Mouse (Mus musculus) embryonic facial prominence, embryonic 13.5 days (tissue): ENCODE data around the gene Olfr348. TPM values are rescaled to one million over a fixed set of nuclear protein-coding genes. Genes with fewer than 3 reads are reported as not detected.

Experiments used
- ATAC-seq: fragments of 200-750 bp; cut with Nextera tagmentation; 2 replicates; pipeline ENCODE4 v1.8.0; 2017; ENCODE audit warnings: low read depth; ENCODE audit not compliant: insufficient number of reproducible peaks, insufficient read depth, low FRiP score, low TSS enrichment
- H3K27ac ChIP-seq: fragments of 300-500 bp; sonication (generic); 2 replicates; pipeline ENCODE4 v1.5.1; 2015; ENCODE audit warnings: moderate library complexity, mild to moderate bottlenecking, inconsistent platforms
- H3K27me3 ChIP-seq: fragments of 300-500 bp; sonication (generic); 2 replicates; pipeline ENCODE4 v1.6.1; 2015; ENCODE audit warnings: mild to moderate bottlenecking, inconsistent platforms
- H3K36me3 ChIP-seq: fragments of 300-500 bp; sonication (generic); 2 replicates; pipeline ENCODE4 v1.6.1; 2015; ENCODE audit warnings: mild to moderate bottlenecking, inconsistent platforms
- H3K4me1 ChIP-seq: fragments of 300-500 bp; sonication (generic); 2 replicates; pipeline ENCODE4 v1.6.1; 2015; ENCODE audit warnings: inconsistent platforms
- H3K4me2 ChIP-seq: fragments of 300-500 bp; sonication (generic); 2 replicates; pipeline ENCODE4 v1.6.1; 2015; ENCODE audit warnings: moderate library complexity, mild to moderate bottlenecking, inconsistent platforms
- H3K4me3 ChIP-seq: fragments of 300-500 bp; sonication (generic); 2 replicates; pipeline ENCODE4 v1.5.1; 2015; ENCODE audit warnings: mild to moderate bottlenecking, inconsistent platforms
- H3K9ac ChIP-seq: fragments of 300-500 bp; sonication (generic); 2 replicates; pipeline ENCODE4 v1.6.1; 2015; ENCODE audit warnings: mild to moderate bottlenecking, inconsistent platforms
- H3K9me3 ChIP-seq: fragments of 300-500 bp; sonication (generic); 2 replicates; pipeline ENCODE4 v1.6.1; 2016; ENCODE audit warnings: inconsistent platforms
- WGBS: fragments of 180-500 bp; shearing (Covaris S2); methylation state at CpG from one replicate; pipeline ENCODE4 v1.1.7; 2015; ENCODE audit warnings: mixed read lengths; 5-methylcytosine and 5-hydroxymethylcytosine counted together
- polyA plus RNA-seq: library from polyadenylated mRNA; unstranded; fragments of >200 nt; fragmentation: Nextera tagmentation; extraction: Ambion mirVana; gene quantifications from 2 replicates; pipeline ENCODE4 v1.2.1, GENCODE M21; 2015

The Olfr348 gene
- polyA plus RNA-seq = not detected in 2 replicates

DNA sequence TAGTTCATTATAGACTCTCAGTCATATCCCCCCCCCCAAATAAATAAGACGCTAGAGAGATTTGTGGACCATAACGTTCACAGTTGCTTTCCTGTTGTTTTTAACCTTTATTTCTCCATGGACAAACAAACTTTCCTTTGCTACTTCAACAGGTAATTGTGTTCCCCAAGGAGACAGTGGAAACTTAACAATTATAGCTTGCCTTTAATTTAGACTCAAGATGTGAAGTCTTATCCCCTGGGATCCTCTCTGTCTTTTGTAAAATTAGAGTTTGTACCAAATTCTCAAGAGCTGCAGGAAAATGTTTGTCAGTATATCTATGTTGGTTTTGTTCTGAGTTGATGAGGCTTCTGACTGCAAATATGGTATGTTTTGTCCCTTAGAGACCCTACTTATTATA is at the start of gene Olfr348:
TSS of gene Olfr348 (plus strand) at position 301 of the 400 bp plus-strand sequence.
- H3K27me3 ChIP-seq = no peaks in the 10 kb centered on the region
- peaks cover 9% of the 10 kb centered on the region for H3K9me3 ChIP-seq
- H3K4me2 ChIP-seq = no peak within 1 kb of the TSS
- no peak for ATAC-seq
- no peak within 1 kb of the TSS for H3K27ac ChIP-seq
- no peak within 1 kb of the TSS for H3K4me3 ChIP-seq
- WGBS = 73% methylated on average over 2 of the region's 2 CpGs
- no peak within 1 kb of the TSS for H3K9ac ChIP-seq
- no peaks in the 10 kb centered on the region for H3K36me3 ChIP-seq
- no peaks in the 10 kb centered on the region for H3K4me1 ChIP-seq

DNA sequence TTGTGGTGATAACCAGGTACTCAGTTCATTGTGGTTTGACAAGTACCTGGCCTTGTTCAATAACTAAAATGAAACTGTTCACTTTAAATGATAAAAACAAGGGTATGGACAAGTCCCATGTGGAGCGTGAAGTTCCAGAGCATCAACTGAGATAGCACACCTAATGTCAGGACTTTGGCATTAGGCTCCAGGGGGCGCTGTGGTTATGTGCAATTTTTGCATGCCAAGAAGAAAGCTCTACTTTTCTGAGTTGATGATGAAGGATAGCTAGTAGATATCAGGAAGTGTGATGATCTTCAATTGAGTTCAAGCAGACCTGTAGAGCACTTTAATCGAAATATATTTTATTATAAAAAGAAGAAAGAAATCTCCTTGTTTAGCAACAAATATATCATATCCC is 47.9 kb upstream of the Olfr348 start:
- Histone ChIP-seq H3K36me3 (no peaks in the 10 kb centered on the region), H3K27ac (no peak overlapping the region), H3K4me1 (no peaks in the 10 kb centered on the region), H3K4me3 (no peak overlapping the region), H3K9me3 (peaks cover 3% of the 10 kb centered on the region; the same call in 1 of the 2 replicates), H3K27me3 (no peaks in the 10 kb centered on the region), H3K9ac (no peak overlapping the region), H3K4me2 (no peak overlapping the region)
- no peak for ATAC-seq
- WGBS = 53% methylated on average over 3 of the region's 3 CpGs

DNA sequence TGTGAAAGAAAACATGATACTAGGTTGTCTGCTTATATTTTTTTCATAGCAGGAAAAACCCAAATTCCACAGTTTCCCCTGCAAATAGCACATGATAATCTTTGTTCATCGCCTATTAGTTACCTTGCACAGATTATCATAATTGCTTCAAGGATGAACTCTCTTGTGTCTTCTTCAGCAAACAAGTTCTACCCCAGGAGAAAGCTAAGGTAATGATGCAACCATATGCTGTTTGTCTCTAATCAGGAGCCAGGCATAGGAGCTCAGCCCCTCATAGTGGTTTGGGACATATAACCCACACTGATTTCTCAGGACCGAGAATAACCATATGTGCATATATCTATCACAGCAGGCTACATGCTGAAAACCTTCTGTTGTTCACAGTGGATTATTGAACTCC is 6.2 kb downstream of the Olfr348 start, which contains the start of gene Olfr50:
TSS of gene Olfr50 (plus strand) at position 301 of the 400 bp plus-strand sequence.
- H3K4me1 ChIP-seq = no peaks in the 10 kb centered on the region
- no peak within 1 kb of the TSS for H3K27ac ChIP-seq
- no peak within 1 kb of the TSS for H3K4me3 ChIP-seq
- H3K4me2 ChIP-seq = no peak within 1 kb of the TSS
- ATAC-seq = no peak
- H3K27me3 ChIP-seq = no peaks in the 10 kb centered on the region
- H3K9ac ChIP-seq = no peak within 1 kb of the TSS
- H3K9me3 ChIP-seq = peaks cover 13% of the 10 kb centered on the region
- 83% methylated on average over 2 of the region's 2 CpGs for WGBS
- H3K36me3 ChIP-seq = no peaks in the 10 kb centered on the region

DNA sequence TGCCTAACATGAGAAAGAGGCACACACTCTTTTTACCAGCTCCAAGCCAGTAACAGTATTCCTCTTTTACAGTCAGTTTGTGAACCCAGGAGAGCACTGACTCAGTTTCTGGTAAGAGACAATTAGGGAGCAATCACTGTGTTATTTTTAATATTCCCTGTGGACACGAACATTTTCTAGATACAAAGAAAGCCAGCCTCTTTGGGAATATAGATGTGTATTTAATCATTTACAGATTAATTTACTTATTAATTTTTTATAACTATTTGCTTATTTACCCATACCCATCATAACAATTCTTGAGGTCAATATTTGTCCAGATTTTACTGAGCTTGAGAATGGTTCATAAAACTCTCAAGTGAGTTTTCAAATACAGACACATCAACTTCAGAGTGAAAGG is 32.9 kb downstream of the Olfr348 start, which contains the start of gene Olfr3:
TSS of gene Olfr3 (minus strand) at position 101 of the 400 bp plus-strand sequence.
- H3K4me1 ChIP-seq = no peaks in the 10 kb centered on the region
- ATAC-seq = no peak
- no peak within 1 kb of the TSS for H3K4me2 ChIP-seq
- no peak within 1 kb of the TSS for H3K27ac ChIP-seq
- no peak within 1 kb of the TSS for H3K4me3 ChIP-seq
- 71% methylated on average over 1 of the region's 1 CpGs for WGBS
- H3K36me3 ChIP-seq = no peaks in the 10 kb centered on the region
- H3K9ac ChIP-seq = no peak within 1 kb of the TSS
- H3K27me3 ChIP-seq = no peaks in the 10 kb centered on the region
- H3K9me3 ChIP-seq = peaks cover 32% of the 10 kb centered on the region

Other genes with a start within 250 kb of the Olfr348 start
- 0.10 TPM in 1 of 2 replicates, not detected in the other for gene Olfr344, start 217.6 kb upstream of the Olfr348 start, polyA plus RNA-seq
- gene Olfr345, start 144.2 kb upstream of the Olfr348 start, polyA plus RNA-seq = not detected in 2 replicates
- gene Olfr346, start 98.5 kb upstream of the Olfr348 start, polyA plus RNA-seq = not detected in 2 replicates
- not detected in 2 replicates for gene Olfr347, start 52.4 kb upstream of the Olfr348 start, polyA plus RNA-seq
- gene Olfr50, start 6.3 kb downstream of the Olfr348 start, polyA plus RNA-seq = not detected in 2 replicates
- gene Olfr3, start 32.8 kb downstream of the Olfr348 start, polyA plus RNA-seq = not detected in 2 replicates
- not detected in 2 replicates for gene Olfr350, start 62.0 kb downstream of the Olfr348 start, polyA plus RNA-seq
- gene Olfr351, start 78.4 kb downstream of the Olfr348 start, polyA plus RNA-seq = not detected in 2 replicates
- gene Olfr352, start 84.2 kb downstream of the Olfr348 start, polyA plus RNA-seq = not detected in 2 replicates
- gene Olfr353, start 108.7 kb downstream of the Olfr348 start, polyA plus RNA-seq = not detected in 2 replicates
- gene Olfr354, start 121.4 kb downstream of the Olfr348 start, polyA plus RNA-seq = not detected in 2 replicates
- gene Olfr355, start 144.6 kb downstream of the Olfr348 start, polyA plus RNA-seq = not detected in 2 replicates
- not detected in 2 replicates for gene Olfr356, start 152.8 kb downstream of the Olfr348 start, polyA plus RNA-seq
- not detected in 2 replicates for gene Olfr357, start 209.6 kb downstream of the Olfr348 start, polyA plus RNA-seq
- gene Olfr358, start 225.1 kb downstream of the Olfr348 start, polyA plus RNA-seq = not detected in 2 replicates